Mouse (Mus musculus) liver, embryonic 15.5 days (tissue): ENCODE results near the gene Dlg2. TPM values are rescaled to one million over a fixed set of nuclear protein-coding genes. Genes with fewer than 3 reads are reported as not detected.

Source experiments
- ATAC-seq: fragments of 200-750 bp; cut with Nextera tagmentation; 2 replicates; pipeline ENCODE4 v1.8.0; 2017; ENCODE audit warnings: moderate number of reproducible peaks, mild to moderate bottlenecking, moderate library complexity; ENCODE audit not compliant: insufficient read depth
- H3K27ac ChIP-seq: fragments of 300-500 bp; sonication (generic); replicated peaks from 2 replicates; pipeline ENCODE4 v1.5.1; 2015; ENCODE audit warnings: mild to moderate bottlenecking, inconsistent platforms
- H3K27me3 ChIP-seq: fragments of 300-500 bp; sonication (generic); 2 replicates; pipeline ENCODE4 v1.6.1; 2015; ENCODE audit warnings: mild to moderate bottlenecking, inconsistent platforms
- H3K36me3 ChIP-seq: fragments of 300-500 bp; sonication (generic); replicated peaks from 2 replicates; pipeline ENCODE4 v1.6.1; 2015; ENCODE audit warnings: moderate library complexity, mild to moderate bottlenecking, inconsistent platforms
- H3K4me1 ChIP-seq: fragments of 300-500 bp; sonication (generic); replicated peaks from 2 replicates; pipeline ENCODE4 v1.6.1; 2015; ENCODE audit warnings: inconsistent platforms
- H3K4me2 ChIP-seq: fragments of 300-500 bp; sonication (generic); 2 replicates; pipeline ENCODE4 v1.6.1; 2015; ENCODE audit warnings: moderate library complexity, mild to moderate bottlenecking, inconsistent platforms
- H3K4me3 ChIP-seq: fragments of 300-500 bp; sonication (generic); replicated peaks from 2 replicates; pipeline ENCODE4 v1.5.1; 2015; ENCODE audit warnings: mild to moderate bottlenecking, inconsistent platforms
- H3K9ac ChIP-seq: fragments of 300-500 bp; sonication (generic); 2 replicates; pipeline ENCODE4 v1.6.1; 2015; ENCODE audit warnings: moderate library complexity, mild to moderate bottlenecking, inconsistent platforms
- H3K9me3 ChIP-seq: fragments of 300-500 bp; sonication (generic); replicated peaks from 2 replicates; pipeline ENCODE4 v1.6.1; 2016; ENCODE audit warnings: inconsistent platforms
- WGBS: fragments of 180-500 bp; shearing (Covaris S2); methylation state at CpG from one replicate; pipeline ENCODE4 v1.1.7; 2015; ENCODE audit warnings: mixed read lengths; ENCODE audit not compliant: insufficient replicate concordance; 5-methylcytosine and 5-hydroxymethylcytosine counted together
- polyA plus RNA-seq: library from polyadenylated mRNA; unstranded; fragments of >200 nt; fragmentation: Nextera tagmentation; extraction: Ambion mirVana; gene quantifications from 2 replicates; pipeline ENCODE4 v1.2.1, GENCODE M21; 2015

Dlg2 gene
- polyA plus RNA-seq, 1 experiment from 2014 or later: 0.60 TPM

GRCm38 (mm10) chr7:91423784-91424183 lies 947.3 kb downstream of the Dlg2 start:
- no peaks in the 10 kb centered on the region for H3K9me3 ChIP-seq
- no peak overlapping the region for H3K9ac ChIP-seq
- no peak for ATAC-seq
- H3K4me2 ChIP-seq: no peak overlapping the region
- no peaks in the 10 kb centered on the region for H3K36me3 ChIP-seq
- WGBS: 70% methylated on average over 4 of the region's 4 CpGs
- no peaks in the 10 kb centered on the region for H3K27me3 ChIP-seq
- no peak overlapping the region for H3K27ac ChIP-seq
- no peaks in the 10 kb centered on the region for H3K4me1 ChIP-seq
- no peak overlapping the region for H3K4me3 ChIP-seq

GRCm38 (mm10) chr7:91429712-91430275 lies 953.3 kb downstream of the Dlg2 start:
- Histone ChIP-seq H3K9ac (no peak overlapping the region), H3K36me3 (no peaks in the 10 kb centered on the region), H3K4me1 (no peaks in the 10 kb centered on the region), H3K4me2 (no peak overlapping the region), H3K9me3 (no peaks in the 10 kb centered on the region), H3K4me3 (no peak overlapping the region), H3K27ac (no peak overlapping the region), H3K27me3 (no peaks in the 10 kb centered on the region)
- 62% methylated on average over 5 of the region's 5 CpGs for WGBS
- ATAC-seq: no peak

GRCm38 (mm10) chr7:91431594-91432240 lies 955.2 kb downstream of the Dlg2 start:
- H3K27me3 ChIP-seq: no peaks in the 10 kb centered on the region
- WGBS: 39% methylated on average over 11 of the region's 11 CpGs
- H3K36me3 ChIP-seq: no peaks in the 10 kb centered on the region
- no peak overlapping the region for H3K4me2 ChIP-seq
- no peak overlapping the region for H3K9ac ChIP-seq
- no peak for ATAC-seq
- H3K4me1 ChIP-seq: no peaks in the 10 kb centered on the region
- H3K9me3 ChIP-seq: no peaks in the 10 kb centered on the region
- H3K27ac ChIP-seq: no peak overlapping the region
- H3K4me3 ChIP-seq: no peak overlapping the region

- Histone ChIP-seq H3K4me3 (no peak overlapping the region), H3K36me3 (no peaks in the 10 kb centered on the region), H3K4me2 (no peak overlapping the region), H3K9me3 (no peaks in the 10 kb centered on the region), H3K9ac (no peak overlapping the region), H3K27ac (no peak overlapping the region), H3K27me3 (no peaks in the 10 kb centered on the region), H3K4me1 (no peaks in the 10 kb centered on the region)
- ATAC-seq: no peak
- WGBS: 78% methylated on average over 4 of the region's 4 CpGs
Measured at GRCm38 (mm10) chr7:91432563-91432962, 956.1 kb downstream of the Dlg2 start.

GRCm38 (mm10) chr7:91434739-91435138 lies 958.3 kb downstream of the Dlg2 start:
- H3K9me3 ChIP-seq: no peaks in the 10 kb centered on the region
- no peaks in the 10 kb centered on the region for H3K36me3 ChIP-seq
- H3K27me3 ChIP-seq: no peaks in the 10 kb centered on the region
- no peak overlapping the region for H3K4me2 ChIP-seq
- no peak for ATAC-seq
- 54% methylated on average over 5 of the region's 5 CpGs for WGBS
- no peak overlapping the region for H3K9ac ChIP-seq
- no peaks in the 10 kb centered on the region for H3K4me1 ChIP-seq
- no peak overlapping the region for H3K4me3 ChIP-seq
- no peak overlapping the region for H3K27ac ChIP-seq

GRCm38 (mm10) chr7:91440326-91440725 lies 963.9 kb downstream of the Dlg2 start:
- Histone ChIP-seq H3K4me1 (no peaks in the 10 kb centered on the region), H3K9me3 (no peaks in the 10 kb centered on the region), H3K4me3 (no peak overlapping the region), H3K36me3 (no peaks in the 10 kb centered on the region), H3K27me3 (no peaks in the 10 kb centered on the region), H3K4me2 (no peak overlapping the region), H3K27ac (no peak overlapping the region), H3K9ac (no peak overlapping the region)
- no peak for ATAC-seq
- 56% methylated on average over 6 of the region's 6 CpGs for WGBS

- H3K9me3 ChIP-seq: no peaks in the 10 kb centered on the region
- no peaks in the 10 kb centered on the region for H3K4me1 ChIP-seq
- H3K27me3 ChIP-seq: no peaks in the 10 kb centered on the region
- no peak overlapping the region for H3K9ac ChIP-seq
- WGBS: 53% methylated on average over 11 of the region's 11 CpGs
- H3K4me2 ChIP-seq: no peak overlapping the region
- H3K27ac ChIP-seq: no peak overlapping the region
- ATAC-seq: no peak
- H3K36me3 ChIP-seq: no peaks in the 10 kb centered on the region
- H3K4me3 ChIP-seq: no peak overlapping the region
Measured at GRCm38 (mm10) chr7:91442447-91443376, 966.2 kb downstream of the Dlg2 start.

GRCm38 (mm10) chr7:91443377-91443714 lies 966.9 kb downstream of the Dlg2 start:
- no peak overlapping the region for H3K4me2 ChIP-seq
- H3K4me3 ChIP-seq: no peak overlapping the region
- H3K9ac ChIP-seq: no peak overlapping the region
- H3K36me3 ChIP-seq: no peaks in the 10 kb centered on the region
- no peaks in the 10 kb centered on the region for H3K9me3 ChIP-seq
- H3K27ac ChIP-seq: no peak overlapping the region
- no peaks in the 10 kb centered on the region for H3K4me1 ChIP-seq
- H3K27me3 ChIP-seq: no peaks in the 10 kb centered on the region
- 56% methylated on average over 5 of the region's 5 CpGs for WGBS
- ATAC-seq: no peak

- WGBS: 40% methylated on average over 3 of the region's 3 CpGs
- H3K9ac ChIP-seq: no peak overlapping the region
- no peak for ATAC-seq
Measured at GRCm38 (mm10) chr7:91443913-91444312, 967.4 kb downstream of the Dlg2 start.

GRCm38 (mm10) chr7:91444728-91445127 lies 968.3 kb downstream of the Dlg2 start:
- no peaks in the 10 kb centered on the region for H3K27me3 ChIP-seq
- no peak for ATAC-seq
- H3K4me1 ChIP-seq: no peaks in the 10 kb centered on the region
- no peak overlapping the region for H3K4me3 ChIP-seq
- 49% methylated on average over 3 of the region's 3 CpGs for WGBS
- no peaks in the 10 kb centered on the region for H3K9me3 ChIP-seq
- no peak overlapping the region for H3K4me2 ChIP-seq
- H3K9ac ChIP-seq: no peak overlapping the region
- H3K36me3 ChIP-seq: no peaks in the 10 kb centered on the region
- H3K27ac ChIP-seq: no peak overlapping the region

More at GRCm38 (mm10) chr7:91443913-91444312, 967.4 kb downstream of the Dlg2 start:
- Histone ChIP-seq H3K27ac (no peak overlapping the region), H3K4me2 (no peak overlapping the region), H3K4me1 (no peaks in the 10 kb centered on the region), H3K27me3 (no peaks in the 10 kb centered on the region), H3K36me3 (no peaks in the 10 kb centered on the region), H3K9me3 (no peaks in the 10 kb centered on the region), H3K4me3 (no peak overlapping the region)

GRCm38 (mm10) chr7:91456796-91457195 lies 980.3 kb downstream of the Dlg2 start:
- Histone ChIP-seq H3K4me3 (no peak overlapping the region), H3K9ac (no peak overlapping the region), H3K27me3 (no peaks in the 10 kb centered on the region), H3K9me3 (no peaks in the 10 kb centered on the region), H3K4me1 (no peaks in the 10 kb centered on the region), H3K36me3 (no peaks in the 10 kb centered on the region), H3K4me2 (no peak overlapping the region), H3K27ac (no peak overlapping the region)
- WGBS: 4% methylated on average over 1 of the region's 1 CpGs
- no peak for ATAC-seq
